Comparison of ENCODE assay signal across 9 mouse cellular contexts in the genomic region with DNA sequence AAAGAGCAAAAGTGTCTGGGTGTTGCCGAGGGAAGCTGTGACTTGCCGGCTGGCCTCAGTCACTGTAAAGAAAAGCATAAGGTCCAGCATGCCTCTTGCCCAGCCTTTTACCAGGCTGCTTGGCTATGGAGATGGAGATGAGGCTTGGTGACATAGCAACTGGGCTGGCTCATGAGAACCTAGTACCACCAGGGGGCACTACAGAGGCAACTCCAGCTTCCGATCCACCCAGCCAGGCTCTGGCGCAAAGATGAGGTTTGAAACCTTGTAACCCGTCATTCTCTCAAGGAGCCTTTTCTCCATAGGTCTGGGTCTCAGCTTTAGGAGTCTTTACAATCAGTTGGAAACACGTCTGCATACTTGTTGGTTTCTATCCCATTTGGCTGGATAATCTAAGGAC.
DNase-seq lines count a peak whose midpoint lies in the region; ATAC-seq lines count a peak whose summit lies in the region.
"Had no signal": no experiment of that assay in that cellular context is flagged by ENCODE, and none has a peak within 500 bp of the region (broad histone marks: within the 10 kb centered on the region; RNA-seq: fewer than 3 reads in every experiment).

No protein-coding gene starts in this region.

- H3K36me3 ChIP-seq in midbrain, embryonic 15.5 days (replicated peaks): no peaks in the 10 kb centered on the region

- intact Hi-C loops in left cerebral cortex, postnatal 14 days (cut with DNase I): no loop called here

- WGBS in midbrain, embryonic 15.5 days: 19% methylated on average over 6 of the region's 6 CpGs

- no peak overlapping the region for H3K4me2 ChIP-seq in midbrain, embryonic 15.5 days
- H3K4me2 ChIP-seq: embryonic facial prominence, embryonic 13.5 days had no signal

- DNase-seq in urinary bladder, adult 18-20 months (ENCODE audit: low spot score in 2 of 2): peak; percentile 42 to 43
- DNase-seq in urinary bladder, postnatal 10 days (ENCODE audit: low spot score): no peak
- DNase-seq in cerebellum, adult 9-10 months: peak; percentile 50
- peak; percentile 37 to 70 for DNase-seq in frontal cortex, postnatal 14 days (ENCODE audit: low spot score in 2 of 2)
- DNase-seq in left cerebral cortex, postnatal 14 days (ENCODE audit: low spot score in 2 of 2): peak; percentile 85 to 90
- peak; percentile 30 to 78 for DNase-seq in spleen, postnatal 10 days (ENCODE audit: low spot score in 2 of 2)

- peak; percentile 89 for ATAC-seq in inflammation-experienced regulatory T-cells, adult 6 months
- peak; percentile 70; the same call in 1 of the 2 replicates for ATAC-seq in midbrain, embryonic 15.5 days (replicated peaks)

- no peaks in the 10 kb centered on the region for H3K4me1 ChIP-seq in midbrain, embryonic 15.5 days
- H3K4me1 ChIP-seq: embryonic facial prominence, embryonic 13.5 days had no signal

- no peak overlapping the region for H3K27ac ChIP-seq in midbrain, embryonic 15.5 days
- H3K27ac ChIP-seq: embryonic facial prominence, embryonic 13.5 days had no signal

- no peak overlapping the region for H3K4me3 ChIP-seq in midbrain, embryonic 15.5 days
- H3K4me3 ChIP-seq: embryonic facial prominence, embryonic 13.5 days had no signal

- no peaks in the 10 kb centered on the region for H3K9me3 ChIP-seq in midbrain, embryonic 15.5 days
- H3K9me3 ChIP-seq: embryonic facial prominence, embryonic 13.5 days had no signal

- no peaks in the 10 kb centered on the region for H3K27me3 ChIP-seq in midbrain, embryonic 15.5 days (replicated peaks)
- H3K27me3 ChIP-seq: embryonic facial prominence, embryonic 13.5 days had no signal

- H3K9ac ChIP-seq in midbrain, embryonic 15.5 days: no peak overlapping the region
- H3K9ac ChIP-seq: embryonic facial prominence, embryonic 13.5 days had no signal
